Mouse (Mus musculus) spleen, postnatal 10 days (tissue): ENCODE results near the gene Gm28998.
"Not testable (repeated sequence)": the region's sequence is repeated elsewhere in the genome, so short reads cannot be mapped to it uniquely, and the experiment has no call there.

Experiments used
- DNase-seq, 2 experiments: peaks; one replicate each; pipeline ENCODE4 v3.0.0; 2021 to 2022; ENCODE audit warnings: low spot score in 2 of 2

Gene Gm28998

GRCm38 (mm10) chrY:7253487-7253886 lies at the start of gene Gm28998:
Gm28998 (plus strand) TSS chrY:7253787.
- DNase-seq = not testable (repeated sequence)
